Mouse (Mus musculus) urinary bladder, postnatal 14 days (tissue): ENCODE measurements around the gene Tom1l2.
A peak's percentile ranks its signal among the peaks of the same experiment; 100 is the strongest.

Source experiments
- DNase-seq: peaks from one replicate; pipeline ENCODE4 v3.0.0; 2021; ENCODE audit warnings: low spot score

Tom1l2 gene

DNA sequence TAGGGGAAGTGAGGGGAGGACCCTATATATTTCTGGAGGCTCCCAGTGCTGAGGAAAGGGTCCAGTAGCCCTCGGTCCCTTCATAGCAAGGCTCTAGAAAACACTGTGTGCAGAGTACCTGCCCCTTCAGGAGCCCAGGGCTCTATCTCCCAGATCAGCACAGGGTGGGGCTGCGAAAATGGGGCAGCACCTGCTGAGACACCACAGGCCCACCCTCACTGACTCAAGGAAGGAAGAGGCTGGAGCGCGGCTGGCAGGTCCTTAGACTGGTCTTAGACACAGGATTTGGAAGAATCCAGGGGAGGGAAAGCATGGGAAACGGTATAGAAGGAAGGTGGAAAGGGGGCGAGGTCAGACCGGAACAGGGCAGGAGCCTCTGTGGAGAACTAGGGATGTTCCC is 122.2 kb downstream of the Tom1l2 start:
- DNase-seq, result peak; percentile 34

- DNase-seq, result peak; percentile 49
Measured at GRCm38 (mm10) chr11:60229821-60230220, 122.9 kb downstream of the Tom1l2 start.

GRCm38 (mm10) chr11:60228525-60228924 is 124.2 kb downstream of the Tom1l2 start:
- DNase-seq, result no peak

- DNase-seq, result no peak
Measured at GRCm38 (mm10) chr11:60225874-60226273, 126.8 kb downstream of the Tom1l2 start.

- DNase-seq, result no peak
Measured at GRCm38 (mm10) chr11:60224676-60225075, 128.0 kb downstream of the Tom1l2 start.

GRCm38 (mm10) chr11:60222469-60223236 is 130.1 kb downstream of the Tom1l2 start, which contains the start of gene Srebf1:
TSS of gene Srebf1 (minus strand) at chr11:60222581.
- DNase-seq, result peak; percentile 82

DNA sequence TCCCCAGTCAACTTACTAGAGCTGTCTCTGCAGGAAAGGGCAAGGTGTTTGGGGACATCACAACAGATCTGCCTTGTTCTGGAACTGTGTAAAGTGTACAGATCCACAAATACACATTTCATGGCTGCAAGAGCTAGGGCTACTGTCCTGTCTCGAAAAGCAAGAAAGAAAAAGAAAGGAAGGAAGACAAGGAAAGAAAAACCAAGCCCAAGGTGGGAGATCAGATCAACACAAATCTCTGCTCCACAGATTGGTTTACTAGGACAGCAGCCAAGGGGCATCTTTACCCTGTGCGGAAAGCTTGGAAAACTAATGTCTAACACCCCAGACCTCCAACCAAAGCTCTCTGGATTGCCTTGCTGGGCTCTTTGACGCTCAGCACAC is 130.6 kb downstream of the Tom1l2 start:
- no peak for DNase-seq

- no peak for DNase-seq
Measured at GRCm38 (mm10) chr11:60221425-60221824, 131.3 kb downstream of the Tom1l2 start.

- DNase-seq, result peak; percentile 93
Measured at GRCm38 (mm10) chr11:60220291-60220804, 132.4 kb downstream of the Tom1l2 start.

DNA sequence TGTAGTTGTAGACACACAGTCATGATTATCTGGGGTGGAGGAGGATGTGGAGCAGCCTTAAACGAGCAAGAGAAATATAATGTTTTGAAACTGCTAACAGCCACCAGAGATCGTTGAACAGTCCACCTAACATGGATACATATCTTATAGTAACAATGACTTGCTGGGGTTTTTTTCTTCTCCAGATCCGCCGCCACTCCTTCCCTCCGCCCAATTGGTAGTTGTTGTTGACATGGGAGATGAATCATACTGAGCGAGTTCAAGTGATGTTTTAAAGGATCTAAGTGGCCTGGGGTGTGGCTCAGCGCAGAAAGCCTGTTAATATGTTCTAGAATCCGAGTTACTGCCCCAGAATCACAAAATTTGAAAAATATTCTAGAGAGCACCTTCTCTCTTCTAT is 133.1 kb downstream of the Tom1l2 start:
- peak; percentile 62 for DNase-seq

DNA sequence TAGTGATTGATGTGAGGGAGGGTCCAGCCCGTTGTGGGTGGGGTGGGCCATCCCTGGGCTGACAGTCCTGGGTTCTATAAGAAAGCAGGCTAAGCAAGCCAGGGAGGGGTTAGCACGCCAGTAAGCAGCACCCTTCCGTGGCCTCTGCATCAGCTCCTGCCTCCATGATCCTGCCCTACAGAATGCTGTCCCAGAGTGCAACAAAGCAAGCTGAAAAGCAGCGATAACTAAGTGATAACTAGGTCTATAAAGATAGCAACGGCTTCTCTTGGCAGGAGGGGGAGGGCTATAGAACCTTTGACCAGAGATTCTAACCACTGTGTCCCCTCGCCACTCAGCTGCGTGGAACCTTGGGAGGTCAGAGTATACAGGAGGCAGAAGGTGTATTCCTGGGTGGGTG is 135.2 kb downstream of the Tom1l2 start:
- no peak for DNase-seq

DNA sequence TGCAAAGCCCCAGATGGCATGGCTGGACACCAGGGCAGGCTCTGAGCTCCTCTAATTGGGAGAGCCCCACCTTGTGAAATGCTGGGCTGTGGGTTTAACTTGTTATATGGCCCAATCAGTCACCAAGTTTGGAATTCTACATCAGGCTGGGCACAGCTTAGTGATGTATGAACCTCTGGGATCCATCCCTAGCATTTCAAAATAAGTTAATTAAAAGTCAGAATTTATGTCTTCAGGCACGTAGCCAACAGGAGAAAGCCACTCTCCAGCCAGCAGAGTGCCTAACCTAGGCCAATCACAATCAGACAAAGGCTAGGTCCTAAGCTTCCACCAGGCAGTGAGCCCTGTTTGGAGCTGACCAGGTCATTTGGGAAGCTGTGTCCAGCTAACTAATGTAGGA is 136.0 kb downstream of the Tom1l2 start:
- DNase-seq, result no peak

GRCm38 (mm10) chr11:60213266-60213665 is 139.4 kb downstream of the Tom1l2 start:
- no peak for DNase-seq

- no peak for DNase-seq
Measured at GRCm38 (mm10) chr11:60211761-60212160, 140.9 kb downstream of the Tom1l2 start.

DNA sequence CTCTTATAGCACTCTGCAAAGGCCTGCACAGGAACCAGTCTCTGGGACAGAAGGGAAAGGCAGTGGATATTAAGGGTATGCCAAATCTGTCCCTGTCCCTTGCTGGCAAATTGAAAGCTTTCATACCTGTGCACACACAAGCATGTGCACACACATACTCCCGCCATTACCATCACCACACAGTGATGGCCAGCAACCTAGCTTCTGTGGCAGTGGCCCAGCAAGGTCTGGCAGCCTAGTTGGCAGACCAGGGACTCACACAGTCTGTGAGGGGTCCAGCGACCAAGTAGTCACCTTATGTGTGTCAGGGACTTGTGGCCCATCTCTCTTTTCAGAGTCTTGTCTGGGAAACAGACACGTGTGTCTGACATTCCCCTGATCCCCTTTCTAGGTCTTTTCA is 141.6 kb downstream of the Tom1l2 start:
- no peak for DNase-seq

- DNase-seq, result peak; percentile 97
Measured at GRCm38 (mm10) chr11:60210305-60210724, 142.4 kb downstream of the Tom1l2 start.

GRCm38 (mm10) chr11:60209933-60210249 is 142.8 kb downstream of the Tom1l2 start:
- no peak for DNase-seq

- DNase-seq, result peak; percentile 79
Measured at GRCm38 (mm10) chr11:60209217-60209932, 143.3 kb downstream of the Tom1l2 start.

DNA sequence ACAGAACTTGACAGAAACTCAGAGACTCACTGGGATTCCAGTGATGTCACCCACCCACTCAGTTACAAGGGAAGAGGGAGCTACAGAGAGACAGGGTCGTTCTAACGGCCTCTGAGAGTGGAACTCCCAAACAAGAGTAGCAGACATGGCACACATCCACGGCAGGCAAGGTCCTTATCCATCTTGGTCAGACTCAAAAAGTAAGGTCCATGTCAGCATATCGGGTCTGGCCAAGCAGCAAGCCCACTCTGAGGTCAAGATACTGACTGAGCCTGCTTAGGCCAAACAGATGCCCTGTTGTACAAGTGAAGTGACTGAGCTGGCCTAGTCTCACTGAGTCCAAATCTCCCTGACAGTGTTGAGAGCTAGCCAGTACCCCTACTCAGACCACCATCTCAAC is 144.0 kb downstream of the Tom1l2 start:
- DNase-seq, result no peak

- peak; percentile 49 for DNase-seq
Measured at GRCm38 (mm10) chr11:60208201-60208600, 144.5 kb downstream of the Tom1l2 start.

DNA sequence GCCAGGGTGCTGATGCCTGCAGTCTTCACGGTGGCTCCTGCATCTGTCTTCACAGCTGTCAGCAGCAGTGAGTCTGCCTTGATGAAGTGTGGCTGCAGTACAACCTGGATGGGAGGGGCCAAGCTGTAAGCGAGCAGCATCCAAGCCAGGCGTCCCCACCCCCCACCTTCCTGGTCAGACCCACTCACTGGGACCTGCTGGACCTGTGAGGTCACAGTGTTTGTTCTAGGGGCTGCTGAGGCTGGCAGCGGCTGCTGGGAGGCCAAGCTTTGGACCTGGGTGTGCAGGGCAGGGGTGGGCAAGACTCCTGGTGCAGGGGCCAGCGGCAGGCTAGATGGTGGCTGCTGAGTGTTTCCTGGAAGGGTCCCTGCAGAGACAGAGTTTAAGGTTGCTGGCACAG is 146.5 kb downstream of the Tom1l2 start:
- no peak for DNase-seq

DNA sequence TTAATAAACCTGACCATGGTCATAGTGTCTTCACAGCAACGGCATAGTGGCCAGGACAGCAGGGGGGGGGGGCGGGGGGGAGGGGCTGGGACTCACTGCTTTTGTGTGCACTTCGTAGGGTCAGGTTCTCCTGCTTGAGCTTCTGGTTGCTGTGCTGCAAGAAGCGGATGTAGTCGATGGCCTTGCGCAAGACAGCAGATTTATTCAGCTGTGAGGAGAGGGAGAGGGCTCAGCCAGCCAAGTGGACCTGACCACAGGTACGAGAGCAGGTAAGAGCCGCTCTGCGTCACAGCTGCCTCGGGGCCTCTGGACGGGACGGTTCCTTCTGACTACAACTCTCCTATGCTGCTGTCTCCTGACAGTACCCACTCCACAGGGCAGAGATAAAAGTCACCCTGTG is 147.7 kb downstream of the Tom1l2 start:
- no peak for DNase-seq
